Mouse (Mus musculus) testis, adult 2 months (tissue): ENCODE results near the gene Pik3ap1. TPM values are rescaled to one million over a fixed set of nuclear protein-coding genes. Genes with fewer than 3 reads are reported as not detected.

Source experiments
- H3K27ac ChIP-seq: fragments of 200-500 bp; 2 replicates; pipeline ENCODE4 v1.5.1; 2012; ENCODE audit warnings: low read depth, low read length; ENCODE audit not compliant: control insufficient read depth, insufficient read depth
- H3K27me3 ChIP-seq: fragments of 200-500 bp; 2 replicates; pipeline ENCODE4 v1.6.1; 2012; ENCODE audit warnings: mild to moderate bottlenecking, low read length, moderate library complexity; ENCODE audit not compliant: control insufficient read depth, insufficient read depth
- H3K36me3 ChIP-seq: fragments of 200-500 bp; 2 replicates; pipeline ENCODE4 v1.6.1; 2012; ENCODE audit warnings: mild to moderate bottlenecking, low read length; ENCODE audit not compliant: control insufficient read depth, insufficient read depth
- H3K4me1 ChIP-seq: fragments of 200-500 bp; 2 replicates; pipeline ENCODE4 v1.6.1; 2012; ENCODE audit warnings: low read length; ENCODE audit not compliant: control insufficient read depth, insufficient read depth
- H3K4me3 ChIP-seq: fragments of 200-500 bp; 2 replicates; pipeline ENCODE4 v1.5.1; 2012; ENCODE audit warnings: low read depth, mild to moderate bottlenecking, low read length, moderate library complexity, mixed read lengths; ENCODE audit not compliant: control insufficient read depth
- CTCF ChIP-seq: fragments of 200-500 bp; IDR thresholded peaks from 2 replicates; pipeline ENCODE4 v1.5.1; 2012; ENCODE audit warnings: low read depth, mild to moderate bottlenecking, inconsistent platforms, low read length, moderate library complexity; ENCODE audit not compliant: control insufficient read depth, insufficient read depth, insufficient replicate concordance
- POLR2A ChIP-seq: fragments of 200-500 bp; IDR thresholded peaks from 2 replicates; pipeline ENCODE4 v1.6.1; 2012; ENCODE audit warnings: low read depth, mild to moderate bottlenecking, inconsistent platforms, low read length, moderate library complexity; ENCODE audit not compliant: control insufficient read depth
- polyA plus RNA-seq: library from polyadenylated mRNA; depleted of rRNA; stranded (reverse); fragments of >200 nt; gene quantifications from 2 replicates; pipeline ENCODE4 v1.2.3, GENCODE M21; 2012

Gene Pik3ap1
- polyA plus RNA-seq, 1 experiment, result 1.6 TPM

DNA sequence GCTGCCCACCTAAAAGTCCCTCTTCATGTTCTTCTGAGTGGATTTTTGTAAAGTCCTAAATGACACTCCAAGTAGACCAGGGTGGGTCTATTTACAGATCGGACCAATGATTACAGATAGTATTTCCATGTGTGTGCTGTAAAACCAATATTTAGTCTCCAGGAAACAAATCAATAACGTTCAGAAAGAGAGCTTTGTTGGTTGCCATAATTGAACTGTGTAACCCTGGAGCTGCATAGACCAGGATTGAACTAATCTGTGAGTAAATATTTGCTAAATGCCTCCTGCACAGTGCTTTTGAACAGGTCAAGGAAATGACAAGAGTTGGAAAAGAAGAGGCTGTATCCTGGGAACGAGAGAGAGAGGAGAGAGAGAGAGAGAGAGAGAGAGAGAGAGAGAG is 109.3 kb downstream of the Pik3ap1 start:
- H3K4me3 ChIP-seq, result no peak overlapping the region

GRCm38 (mm10) chr19:41270906-41271305 is 114.0 kb downstream of the Pik3ap1 start:
- no peaks in the 10 kb centered on the region for H3K36me3 ChIP-seq
- TF ChIP-seq POLR2A, result no peak
- TF ChIP-seq CTCF, result no peak
- no peak overlapping the region for H3K4me3 ChIP-seq
- no peak overlapping the region for H3K27ac ChIP-seq
- no peaks in the 10 kb centered on the region for H3K4me1 ChIP-seq
- no peaks in the 10 kb centered on the region for H3K27me3 ChIP-seq

More for the DNA sequence above, 109.3 kb downstream of the Pik3ap1 start:
- no peaks in the 10 kb centered on the region for H3K36me3 ChIP-seq
- no peaks in the 10 kb centered on the region for H3K27me3 ChIP-seq
- TF ChIP-seq POLR2A (no peak), CTCF (no peak)
- no peaks in the 10 kb centered on the region for H3K4me1 ChIP-seq
- H3K27ac ChIP-seq, result no peak overlapping the region

DNA sequence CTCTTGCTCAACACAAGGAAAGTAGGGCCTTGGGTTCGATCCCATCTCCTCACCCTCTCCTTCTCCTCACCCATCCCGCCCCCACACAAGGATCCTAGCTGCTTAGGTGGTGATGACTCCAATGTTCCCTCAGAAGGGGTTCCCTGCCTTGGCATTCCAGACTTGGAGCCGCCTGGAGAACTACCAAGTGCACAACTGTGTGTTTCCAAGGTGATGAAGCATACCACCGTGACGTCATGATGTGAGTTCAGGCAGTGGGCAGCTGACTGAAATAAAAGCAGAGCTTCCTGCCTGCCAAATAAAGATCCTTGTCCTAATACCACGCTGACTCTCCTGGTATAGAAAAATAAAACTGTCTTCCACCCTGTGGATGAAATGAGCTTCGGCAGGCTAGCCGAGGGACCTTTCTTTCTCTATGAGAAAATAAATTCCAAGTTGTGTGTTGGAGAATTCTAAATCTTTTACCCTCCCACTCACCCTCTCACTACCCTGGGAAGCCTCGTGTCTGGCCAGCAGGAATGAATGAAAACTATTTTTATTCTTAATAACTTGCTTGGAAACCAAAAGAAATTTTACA is 114.7 kb downstream of the Pik3ap1 start:
- TF ChIP-seq POLR2A (no peak), CTCF (no peak)
- Histone ChIP-seq H3K4me3 (no peak overlapping the region), H3K4me1 (no peaks in the 10 kb centered on the region), H3K36me3 (no peaks in the 10 kb centered on the region), H3K27ac (no peak overlapping the region), H3K27me3 (no peaks in the 10 kb centered on the region)

- TF ChIP-seq POLR2A (no peak), CTCF (no peak)
Observed at GRCm38 (mm10) chr19:41266251-41266901, 118.5 kb downstream of the Pik3ap1 start.

DNA sequence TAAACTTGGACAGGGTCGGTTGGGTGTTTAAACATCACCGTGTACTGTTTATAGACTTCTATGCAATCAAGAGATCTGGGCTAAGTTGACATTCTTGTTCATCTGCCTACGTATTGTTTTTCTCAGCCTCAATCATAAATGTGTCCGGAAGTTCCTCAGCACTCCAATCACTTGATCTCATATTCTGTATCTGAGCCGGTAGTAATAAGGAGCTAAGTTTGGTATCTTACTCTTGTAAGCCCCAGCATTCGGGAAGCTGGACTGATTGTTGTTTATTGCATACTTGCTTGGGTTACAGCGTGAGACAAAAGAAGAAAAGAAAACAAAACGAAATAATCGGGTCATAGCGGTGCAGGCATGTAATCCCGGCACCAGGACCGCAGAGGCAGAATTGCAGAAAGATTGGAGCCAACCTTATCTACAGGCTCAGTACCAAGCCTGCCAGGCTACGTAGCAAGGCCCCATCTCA is 120.5 kb downstream of the Pik3ap1 start:
- Histone ChIP-seq H3K4me1 (peaks cover 3% of the 10 kb centered on the region), H3K27me3 (no peaks in the 10 kb centered on the region), H3K36me3 (no peaks in the 10 kb centered on the region), H3K4me3 (peak overlapping the region; percentile 94), H3K27ac (peak overlapping the region; percentile 91)
- TF ChIP-seq POLR2A (no peak), CTCF (no peak)

More at GRCm38 (mm10) chr19:41266251-41266901, 118.5 kb downstream of the Pik3ap1 start:
- Histone ChIP-seq H3K36me3 (no peaks in the 10 kb centered on the region), H3K27ac (no peak overlapping the region), H3K4me3 (no peak overlapping the region), H3K27me3 (no peaks in the 10 kb centered on the region), H3K4me1 (peaks cover 3% of the 10 kb centered on the region)

- Histone ChIP-seq H3K27ac (peak within 1 kb of the TSS; percentile 91), H3K36me3 (no peaks in the 10 kb centered on the region), H3K4me3 (peak within 1 kb of the TSS; percentile 94), H3K27me3 (no peaks in the 10 kb centered on the region), H3K4me1 (peaks cover 3% of the 10 kb centered on the region)
- TF ChIP-seq POLR2A (peak; percentile 89), CTCF (no peak)
Observed at GRCm38 (mm10) chr19:41263630-41264295, 121.1 kb downstream of the Pik3ap1 start, which contains the start of gene Tm9sf3. TSS of gene Tm9sf3 (minus strand) at chr19:41263997.

DNA sequence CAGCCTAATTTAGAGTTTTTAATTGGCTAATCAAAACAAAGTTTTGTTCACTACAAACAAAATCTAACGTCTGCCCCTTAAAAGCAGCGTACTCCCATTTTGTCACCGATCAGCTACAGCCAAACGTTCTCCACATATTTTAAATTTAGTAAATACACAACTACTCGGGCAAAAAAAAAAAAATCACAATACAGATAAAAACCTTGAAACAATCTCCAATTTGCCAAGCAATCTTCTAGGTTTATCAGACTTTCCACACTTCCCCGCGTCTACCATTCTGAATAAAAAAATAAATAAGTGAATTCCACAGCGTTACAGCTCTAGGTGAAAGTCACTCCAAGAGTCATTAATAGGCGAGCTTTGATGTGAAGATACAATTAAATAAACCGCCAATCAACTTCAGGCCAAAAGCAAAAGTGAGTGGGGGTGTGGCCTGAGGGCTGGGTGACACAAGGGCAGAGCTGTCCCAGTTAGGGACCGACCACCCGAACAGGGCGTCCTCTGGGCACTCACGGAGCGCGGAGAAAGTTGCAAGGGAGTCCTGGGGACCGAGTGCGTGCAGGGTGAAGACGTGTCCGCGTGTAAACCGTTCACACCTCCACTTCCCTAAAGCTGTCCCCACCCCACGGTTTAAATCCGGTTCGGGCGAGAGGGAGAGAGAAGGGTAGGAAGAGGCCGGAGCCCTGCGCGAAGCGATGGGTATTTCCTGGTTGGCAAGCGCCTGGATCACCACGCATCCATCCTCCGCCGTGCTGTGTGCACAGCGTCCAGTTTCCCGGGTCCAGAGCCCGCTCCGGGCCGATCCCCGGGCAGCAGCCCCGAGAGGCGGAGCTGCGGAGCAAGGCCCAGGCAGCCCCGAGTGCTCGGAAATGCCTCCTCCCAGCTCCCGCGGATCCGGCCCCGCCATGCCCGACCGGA is 121.9 kb downstream of the Pik3ap1 start:
- Histone ChIP-seq H3K27ac (peak overlapping the region; percentile 77), H3K4me3 (peak overlapping the region; percentile 94), H3K27me3 (no peaks in the 10 kb centered on the region), H3K4me1 (peaks cover 3% of the 10 kb centered on the region), H3K36me3 (no peaks in the 10 kb centered on the region)
- TF ChIP-seq POLR2A (no peak), CTCF (no peak)
